Mouse (Mus musculus): ENCODE data around the gene Htr2b. TPM values are rescaled to one million over a fixed set of nuclear protein-coding genes. Genes with fewer than 3 reads are reported as not detected.

The Htr2b gene
- polyA plus RNA-seq, 1 experiment from 2014 or later: not detected

DNA sequence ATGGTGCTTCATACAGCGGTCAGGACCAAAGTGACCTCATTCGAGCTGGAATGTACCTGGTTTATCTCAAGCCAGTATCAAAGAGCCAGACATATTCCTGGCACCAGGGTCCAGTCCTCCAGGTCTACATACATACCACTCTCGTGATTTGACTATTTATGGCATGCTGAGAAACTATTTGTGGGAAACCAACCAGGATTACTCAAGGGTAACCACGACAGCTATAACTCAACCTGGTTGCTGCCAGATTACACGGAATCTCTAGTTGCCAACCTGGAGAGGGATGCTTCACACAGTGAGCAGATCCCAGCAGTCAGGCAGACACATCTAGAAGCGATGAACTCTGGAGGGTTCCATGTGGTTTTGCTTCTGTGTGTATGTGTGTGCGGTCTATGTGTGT lies 39.6 kb upstream of the Htr2b start:
- H3K4me1 ChIP-seq (ENCODE audit: control insufficient read depth, insufficient read depth, low read length): peaks cover 8% of the 10 kb centered on the region
- no peak overlapping the region for H3K4me3 ChIP-seq (ENCODE audit: low read depth, low read length)
- H3K9ac ChIP-seq (ENCODE audit: low read length): no peak overlapping the region
- H3K4me2 ChIP-seq (ENCODE audit: low read depth): no peak overlapping the region
- ATAC-seq (ENCODE audit: insufficient read depth, low FRiP score, low TSS enrichment) (no peak), DNase-seq (ENCODE audit: low spot score) (no peak)
- no peak overlapping the region for H3K27ac ChIP-seq (ENCODE audit: low read depth, low read length)
- H3K9me3 ChIP-seq (ENCODE audit: control insufficient read depth, low read length): no peaks in the 10 kb centered on the region
- H3K27me3 ChIP-seq (ENCODE audit: control insufficient read depth, insufficient read depth, low read length): no peaks in the 10 kb centered on the region
- H3K36me3 ChIP-seq (ENCODE audit: control insufficient read depth, insufficient read depth, low read length): no peaks in the 10 kb centered on the region
- 89% methylated on average over 7 of the region's 7 CpGs for WGBS

- WGBS: 91% methylated on average over 6 of the region's 6 CpGs
- H3K4me3 ChIP-seq (ENCODE audit: low read depth, low read length): no peak overlapping the region
- H3K27ac ChIP-seq (ENCODE audit: low read depth, low read length): no peak overlapping the region
- DNase-seq (ENCODE audit: low spot score) (no peak), ATAC-seq (ENCODE audit: insufficient read depth, low FRiP score, low TSS enrichment) (no peak)
- H3K36me3 ChIP-seq (ENCODE audit: control insufficient read depth, insufficient read depth, low read length): no peaks in the 10 kb centered on the region
- H3K9me3 ChIP-seq (ENCODE audit: control insufficient read depth, low read length): no peaks in the 10 kb centered on the region
- no peak overlapping the region for H3K4me2 ChIP-seq (ENCODE audit: low read depth)
- peaks cover 8% of the 10 kb centered on the region for H3K4me1 ChIP-seq (ENCODE audit: control insufficient read depth, insufficient read depth, low read length)
- H3K9ac ChIP-seq (ENCODE audit: low read length): no peak overlapping the region
- no peaks in the 10 kb centered on the region for H3K27me3 ChIP-seq (ENCODE audit: control insufficient read depth, insufficient read depth, low read length)
Observed at GRCm38 (mm10) chr1:86150929-86151328, 39.2 kb upstream of the Htr2b start.

GRCm38 (mm10) chr1:86148161-86148560 lies 36.4 kb upstream of the Htr2b start:
- no peaks in the 10 kb centered on the region for H3K9me3 ChIP-seq (ENCODE audit: control insufficient read depth, low read length)
- no peak overlapping the region for H3K9ac ChIP-seq (ENCODE audit: low read length)
- no peaks in the 10 kb centered on the region for H3K27me3 ChIP-seq (ENCODE audit: control insufficient read depth, insufficient read depth, low read length)
- DNase-seq (ENCODE audit: low spot score) (no peak), ATAC-seq (ENCODE audit: insufficient read depth, low FRiP score, low TSS enrichment) (no peak)
- H3K4me2 ChIP-seq (ENCODE audit: low read depth): no peak overlapping the region
- no peak overlapping the region for H3K27ac ChIP-seq (ENCODE audit: low read depth, low read length)
- H3K4me1 ChIP-seq (ENCODE audit: control insufficient read depth, insufficient read depth, low read length): no peaks in the 10 kb centered on the region
- H3K36me3 ChIP-seq (ENCODE audit: control insufficient read depth, insufficient read depth, low read length): no peaks in the 10 kb centered on the region
- no peak overlapping the region for H3K4me3 ChIP-seq (ENCODE audit: low read depth, low read length)
- whole genome bisulfite sequencing: 86% methylated on average over 9 of the region's 9 CpGs

DNA sequence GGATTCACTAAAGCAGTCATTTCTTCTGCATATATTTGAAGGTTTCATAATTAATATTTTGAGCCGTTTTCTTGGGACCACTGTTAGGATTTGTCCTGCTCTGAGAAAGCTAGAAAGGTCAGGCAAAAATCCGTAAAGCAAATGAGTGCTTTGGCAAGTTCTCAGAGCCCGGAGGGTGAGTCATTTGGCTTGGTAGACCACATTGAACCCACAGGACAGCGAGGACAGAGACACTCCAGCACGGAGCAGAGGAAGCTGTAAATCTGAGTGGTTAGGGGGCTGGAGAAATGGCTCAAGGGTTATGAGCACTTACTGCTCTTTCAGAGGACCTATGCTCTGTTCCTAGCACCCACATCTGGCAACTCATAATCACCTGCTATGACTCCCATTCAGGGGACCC lies 35.8 kb upstream of the Htr2b start:
- H3K4me3 ChIP-seq (ENCODE audit: low read depth, low read length): no peak overlapping the region
- ATAC-seq (ENCODE audit: insufficient read depth, low FRiP score, low TSS enrichment): no peak
- no peaks in the 10 kb centered on the region for H3K27me3 ChIP-seq (ENCODE audit: control insufficient read depth, insufficient read depth, low read length)
- 82% methylated on average over 5 of the region's 5 CpGs for WGBS
- no peaks in the 10 kb centered on the region for H3K9me3 ChIP-seq (ENCODE audit: control insufficient read depth, low read length)
- H3K4me2 ChIP-seq (ENCODE audit: low read depth): no peak overlapping the region
- H3K36me3 ChIP-seq (ENCODE audit: control insufficient read depth, insufficient read depth, low read length): no peaks in the 10 kb centered on the region
- H3K27ac ChIP-seq (ENCODE audit: low read depth, low read length): no peak overlapping the region
- no peak for DNase-seq (ENCODE audit: low spot score)
- H3K9ac ChIP-seq (ENCODE audit: low read length): no peak overlapping the region
- H3K4me1 ChIP-seq (ENCODE audit: control insufficient read depth, insufficient read depth, low read length): no peaks in the 10 kb centered on the region

GRCm38 (mm10) chr1:86146293-86146692 lies 34.5 kb upstream of the Htr2b start:
- Histone ChIP-seq H3K27ac (ENCODE audit: low read depth, low read length) (no peak overlapping the region), H3K27me3 (ENCODE audit: control insufficient read depth, insufficient read depth, low read length) (no peaks in the 10 kb centered on the region), H3K4me2 (ENCODE audit: low read depth) (no peak overlapping the region), H3K9me3 (ENCODE audit: control insufficient read depth, low read length) (no peaks in the 10 kb centered on the region), H3K9ac (ENCODE audit: low read length) (no peak overlapping the region), H3K36me3 (ENCODE audit: control insufficient read depth, insufficient read depth, low read length) (no peaks in the 10 kb centered on the region), H3K4me3 (ENCODE audit: low read depth, low read length) (no peak overlapping the region), H3K4me1 (ENCODE audit: control insufficient read depth, insufficient read depth, low read length) (no peaks in the 10 kb centered on the region)
- no peak for ATAC-seq (ENCODE audit: insufficient read depth, low FRiP score, low TSS enrichment)
- DNase-seq (ENCODE audit: low spot score): no peak
- WGBS: 75% methylated on average over 5 of the region's 5 CpGs

- ATAC-seq (ENCODE audit: insufficient read depth, low FRiP score, low TSS enrichment) (no peak), DNase-seq (ENCODE audit: low spot score) (no peak)
- H3K9ac ChIP-seq (ENCODE audit: low read length): no peak overlapping the region
- no peaks in the 10 kb centered on the region for H3K9me3 ChIP-seq (ENCODE audit: control insufficient read depth, low read length)
- peaks cover 2% of the 10 kb centered on the region; the same call in 1 of the 2 replicates for H3K36me3 ChIP-seq (ENCODE audit: control insufficient read depth, insufficient read depth, low read length)
- no peaks in the 10 kb centered on the region for H3K27me3 ChIP-seq (ENCODE audit: control insufficient read depth, insufficient read depth, low read length)
- no peaks in the 10 kb centered on the region for H3K4me1 ChIP-seq (ENCODE audit: control insufficient read depth, insufficient read depth, low read length)
- H3K4me3 ChIP-seq (ENCODE audit: low read depth, low read length): no peak overlapping the region
- no peak overlapping the region for H3K4me2 ChIP-seq (ENCODE audit: low read depth)
- H3K27ac ChIP-seq (ENCODE audit: low read depth, low read length): no peak overlapping the region
- 81% methylated on average over 21 of the region's 21 CpGs for WGBS
Observed at GRCm38 (mm10) chr1:86144001-86144944, 32.5 kb upstream of the Htr2b start.

GRCm38 (mm10) chr1:86143165-86143564 lies 31.4 kb upstream of the Htr2b start:
- WGBS: 90% methylated on average over 4 of the region's 4 CpGs
- Histone ChIP-seq H3K9ac (ENCODE audit: low read length) (no peak overlapping the region), H3K9me3 (ENCODE audit: control insufficient read depth, low read length) (no peaks in the 10 kb centered on the region), H3K36me3 (ENCODE audit: control insufficient read depth, insufficient read depth, low read length) (peaks cover 3% of the 10 kb centered on the region; the same call in 1 of the 2 replicates), H3K27me3 (ENCODE audit: control insufficient read depth, insufficient read depth, low read length) (no peaks in the 10 kb centered on the region), H3K4me3 (ENCODE audit: low read depth, low read length) (no peak overlapping the region), H3K4me1 (ENCODE audit: control insufficient read depth, insufficient read depth, low read length) (no peaks in the 10 kb centered on the region), H3K27ac (ENCODE audit: low read depth, low read length) (no peak overlapping the region), H3K4me2 (ENCODE audit: low read depth) (no peak overlapping the region)
- no peak for ATAC-seq (ENCODE audit: insufficient read depth, low FRiP score, low TSS enrichment)
- no peak for DNase-seq (ENCODE audit: low spot score)

GRCm38 (mm10) chr1:86141081-86141480 lies 29.3 kb upstream of the Htr2b start:
- H3K36me3 ChIP-seq (ENCODE audit: control insufficient read depth, insufficient read depth, low read length): peaks cover 3% of the 10 kb centered on the region

GRCm38 (mm10) chr1:86135315-86135714 lies 23.5 kb upstream of the Htr2b start:
- H3K27me3 ChIP-seq (ENCODE audit: control insufficient read depth, insufficient read depth, low read length): no peaks in the 10 kb centered on the region
- peaks cover 5% of the 10 kb centered on the region for H3K36me3 ChIP-seq (ENCODE audit: control insufficient read depth, insufficient read depth, low read length)
- 93% methylated on average over 6 of the region's 6 CpGs for WGBS

More at GRCm38 (mm10) chr1:86141081-86141480, 29.3 kb upstream of the Htr2b start:
- Histone ChIP-seq H3K4me1 (ENCODE audit: control insufficient read depth, insufficient read depth, low read length) (no peaks in the 10 kb centered on the region), H3K4me3 (ENCODE audit: low read depth, low read length) (no peak overlapping the region), H3K27ac (ENCODE audit: low read depth, low read length) (no peak overlapping the region), H3K27me3 (ENCODE audit: control insufficient read depth, insufficient read depth, low read length) (no peaks in the 10 kb centered on the region), H3K9ac (ENCODE audit: low read length) (no peak overlapping the region), H3K4me2 (ENCODE audit: low read depth) (no peak overlapping the region), H3K9me3 (ENCODE audit: control insufficient read depth, low read length) (no peaks in the 10 kb centered on the region)
- DNase-seq (ENCODE audit: low spot score): no peak
- WGBS: 93% methylated on average over 3 of the region's 3 CpGs
- no peak for ATAC-seq (ENCODE audit: insufficient read depth, low FRiP score, low TSS enrichment)

More at GRCm38 (mm10) chr1:86135315-86135714, 23.5 kb upstream of the Htr2b start:
- no peaks in the 10 kb centered on the region for H3K4me1 ChIP-seq (ENCODE audit: control insufficient read depth, insufficient read depth, low read length)
- no peaks in the 10 kb centered on the region for H3K9me3 ChIP-seq (ENCODE audit: control insufficient read depth, low read length)
- ATAC-seq (ENCODE audit: insufficient read depth, low FRiP score, low TSS enrichment) (no peak), DNase-seq (ENCODE audit: low spot score) (no peak)
- H3K9ac ChIP-seq (ENCODE audit: low read length): no peak overlapping the region
- H3K4me2 ChIP-seq (ENCODE audit: low read depth): no peak overlapping the region
- H3K4me3 ChIP-seq (ENCODE audit: low read depth, low read length): no peak overlapping the region
- no peak overlapping the region for H3K27ac ChIP-seq (ENCODE audit: low read depth, low read length)

All from neural tube, embryonic 11.5 days (tissue).